In the genomic region with DNA sequence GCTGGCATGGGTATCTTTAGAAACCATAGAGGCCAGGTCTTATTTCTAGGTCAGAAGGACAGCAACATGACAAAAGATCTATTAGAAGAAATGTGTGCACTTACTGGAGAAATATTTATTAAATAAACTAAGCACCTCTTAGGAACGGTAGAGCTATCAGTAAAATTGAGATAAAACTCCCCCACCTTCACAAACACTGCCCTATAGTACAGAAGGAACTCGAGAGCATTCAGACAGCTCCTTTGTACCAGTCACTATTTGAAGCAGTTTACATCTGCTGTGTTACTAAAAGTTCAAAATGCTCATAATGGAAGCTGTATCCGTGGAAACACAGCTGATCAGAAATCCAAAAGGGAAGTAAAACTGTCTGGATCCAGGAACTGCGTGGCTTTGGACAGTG, we compare ENCODE assay signal across 24 mouse cellular contexts. TPM values are rescaled to one million over a fixed set of nuclear protein-coding genes. Genes with fewer than 3 reads are reported as not detected.
DNase-seq lines count a peak whose midpoint lies in the region; ATAC-seq and TF ChIP-seq lines count a peak whose summit lies in the region.
"Had no signal": no experiment of that assay in that cellular context is flagged by ENCODE, and none has a peak within 500 bp of the region (broad histone marks: within the 10 kb centered on the region; RNA-seq: fewer than 3 reads in every experiment).

No protein-coding gene starts in this region.

- H3K27me3 ChIP-seq in heart, embryonic 16.5 days (ENCODE audit: control insufficient read depth, insufficient read depth, low read length) = no peaks in the 10 kb centered on the region
- no peaks in the 10 kb centered on the region for H3K27me3 ChIP-seq in midbrain, embryonic 10.5 days (ENCODE audit: low read depth, poor library complexity, severe bottlenecking)
- H3K27me3 ChIP-seq in midbrain, postnatal 0 days (ENCODE audit: insufficient read depth, low read length) = no peaks in the 10 kb centered on the region
- H3K27me3 ChIP-seq in stomach, embryonic 16.5 days (ENCODE audit: control insufficient read depth, insufficient read depth, low read length) = no peaks in the 10 kb centered on the region
- H3K27me3 ChIP-seq: forebrain, embryonic 12.5 days; limb, embryonic 13.5 days; liver, embryonic 13.5 days had no signal

- no peaks in the 10 kb centered on the region for H3K9me3 ChIP-seq in heart, embryonic 16.5 days (replicated peaks; ENCODE audit: control insufficient read depth, low read length)
- no peaks in the 10 kb centered on the region for H3K9me3 ChIP-seq in midbrain, embryonic 10.5 days (replicated peaks)
- H3K9me3 ChIP-seq in midbrain, postnatal 0 days (ENCODE audit: low read length) = no peaks in the 10 kb centered on the region
- H3K9me3 ChIP-seq in stomach, embryonic 16.5 days (replicated peaks; ENCODE audit: control insufficient read depth, low read length) = no peaks in the 10 kb centered on the region
- H3K9me3 ChIP-seq: forebrain, embryonic 12.5 days; hindbrain, embryonic 10.5 days; limb, embryonic 13.5 days; liver, embryonic 13.5 days had no signal

- TF ChIP-seq CTCF in gastrocnemius, adult 2 months (IDR thresholded peaks at IDR 0.05) = no peak
- no peak for TF ChIP-seq CTCF in midbrain, postnatal 0 days (IDR thresholded peaks at IDR 0.05)

- ATAC-seq in heart, embryonic 16.5 days (replicated peaks; ENCODE audit: extremely low read depth, insufficient read depth, low FRiP score) = no peak
- no peak for ATAC-seq in midbrain, postnatal 0 days (ENCODE audit: low FRiP score)
- peak; percentile 33; the same call in 1 of the 2 replicates for ATAC-seq in stomach, embryonic 16.5 days (ENCODE audit: insufficient read depth, low FRiP score)
- ATAC-seq: hindbrain, postnatal 0 days had no signal

- H3K27ac ChIP-seq in gastrocnemius, adult 2 months = peak overlapping the region; percentile 29
- peak overlapping the region; percentile 69 for H3K27ac ChIP-seq in heart, embryonic 16.5 days (ENCODE audit: low read length)
- 0 out of 2 replicates have a peak overlapping the region, but pooled peaks have one; percentile 4 for H3K27ac ChIP-seq in midbrain, embryonic 10.5 days (replicated peaks)
- H3K27ac ChIP-seq in midbrain, postnatal 0 days (ENCODE audit: low read depth, low read length) = no peak overlapping the region
- peak overlapping the region; percentile 55; the same call in 1 of the 2 replicates for H3K27ac ChIP-seq in stomach, embryonic 16.5 days (ENCODE audit: low read length)
- H3K27ac ChIP-seq: forebrain, embryonic 12.5 days; hindbrain, postnatal 0 days; limb, embryonic 13.5 days; liver, embryonic 13.5 days had no signal

- peak overlapping the region; percentile 54 for H3K4me3 ChIP-seq in gastrocnemius, adult 2 months
- H3K4me3 ChIP-seq in heart, embryonic 16.5 days (ENCODE audit: low read length) = no peak overlapping the region
- no peak overlapping the region for H3K4me3 ChIP-seq in midbrain, embryonic 10.5 days
- H3K4me3 ChIP-seq in midbrain, postnatal 0 days (ENCODE audit: low read depth, low read length) = no peak overlapping the region
- H3K4me3 ChIP-seq in stomach, embryonic 16.5 days (replicated peaks; ENCODE audit: low read length) = no peak overlapping the region
- H3K4me3 ChIP-seq: forebrain, embryonic 12.5 days; hindbrain, embryonic 10.5 days; limb, embryonic 13.5 days; liver, embryonic 13.5 days had no signal

- no peak overlapping the region for H3K9ac ChIP-seq in heart, embryonic 16.5 days (ENCODE audit: low read length)
- no peak overlapping the region for H3K9ac ChIP-seq in midbrain, postnatal 0 days (replicated peaks; ENCODE audit: low read length, poor library complexity, severe bottlenecking)
- no peak overlapping the region for H3K9ac ChIP-seq in stomach, embryonic 16.5 days (ENCODE audit: low read length)
- H3K9ac ChIP-seq: forebrain, embryonic 12.5 days; limb, embryonic 13.5 days; liver, embryonic 13.5 days had no signal

- no peak for DNase-seq in gastrocnemius, adult 2 months
- DNase-seq in gastrocnemius, adult 18-20 months (ENCODE audit: low spot score) = no peak
- DNase-seq in heart, postnatal 4 days = no peak
- DNase-seq in midbrain, embryonic 10.5 days (ENCODE audit: low spot score) = no peak
- DNase-seq in midbrain, postnatal 0 days (ENCODE audit: low spot score) = no peak
- no peak for DNase-seq in embryo, embryonic 9.5 days (ENCODE audit: extremely low spot score)
- DNase-seq: adrenal gland, postnatal 36 days; cerebellum, adult 11-12 months; cerebellum, postnatal 25 days; embryo, embryonic 11 days; gastrocnemius, postnatal 36 days; kidney, adult 18-20 months; layer of hippocampus, postnatal 36 days; liver, embryonic 13.5 days; lung, postnatal 14 days; retina, postnatal 1 day; right cerebral cortex, postnatal 4 days; thymus, postnatal 36 days had no signal

- 37% methylated on average over 4 of the region's 4 CpGs for WGBS in heart, embryonic 16.5 days
- WGBS in midbrain, embryonic 10.5 days = 78% methylated on average over 4 of the region's 4 CpGs
- 42% methylated on average over 4 of the region's 4 CpGs for WGBS in midbrain, postnatal 0 days
- WGBS in stomach, embryonic 16.5 days = 23% methylated on average over 4 of the region's 4 CpGs

- no peaks in the 10 kb centered on the region for H3K36me3 ChIP-seq in heart, embryonic 16.5 days (ENCODE audit: control insufficient read depth, insufficient read depth)
- H3K36me3 ChIP-seq in midbrain, embryonic 10.5 days = no peaks in the 10 kb centered on the region
- no peaks in the 10 kb centered on the region for H3K36me3 ChIP-seq in midbrain, postnatal 0 days (ENCODE audit: insufficient read depth, low read length)
- H3K36me3 ChIP-seq in stomach, embryonic 16.5 days (ENCODE audit: control insufficient read depth, insufficient read depth, low read length) = no peaks in the 10 kb centered on the region
- H3K36me3 ChIP-seq: forebrain, embryonic 12.5 days; hindbrain, embryonic 10.5 days; limb, embryonic 13.5 days; liver, embryonic 13.5 days had no signal

- peak overlapping the region; percentile 55 for H3K4me2 ChIP-seq in heart, embryonic 16.5 days (ENCODE audit: low read depth, low read length)
- H3K4me2 ChIP-seq in midbrain, postnatal 0 days (ENCODE audit: low read depth, low read length, poor library complexity, severe bottlenecking) = no peak overlapping the region
- H3K4me2 ChIP-seq in stomach, embryonic 16.5 days (ENCODE audit: low read depth, low read length) = peak overlapping the region; percentile 7; the same call in 1 of the 2 replicates
- H3K4me2 ChIP-seq: forebrain, embryonic 12.5 days; limb, embryonic 13.5 days; liver, embryonic 13.5 days had no signal

- intact Hi-C loops in gastrocnemius, adult 2 months (cut with DNase I) = no loop called here

- peaks cover 19% of the 10 kb centered on the region for H3K4me1 ChIP-seq in heart, embryonic 16.5 days (ENCODE audit: control insufficient read depth, insufficient read depth, low read length)
- peaks cover 12% of the 10 kb centered on the region for H3K4me1 ChIP-seq in midbrain, embryonic 10.5 days
- peaks cover 4% of the 10 kb centered on the region; the same call in 1 of the 2 replicates for H3K4me1 ChIP-seq in midbrain, postnatal 0 days (ENCODE audit: insufficient read depth, low read length)
- peaks cover 12% of the 10 kb centered on the region; the same call in 1 of the 2 replicates for H3K4me1 ChIP-seq in stomach, embryonic 16.5 days (ENCODE audit: control insufficient read depth, insufficient read depth, low read length)
- H3K4me1 ChIP-seq: limb, embryonic 13.5 days; liver, embryonic 13.5 days had no signal

RNA-seq across cellular contexts. Expression of a gene that starts 26.5 kb away (rescaled TPM):
- total RNA-seq in gastrocnemius, adult 2 months (2021) = 1 to 10 TPM in 1 of 2 experiments, under 1 TPM in 1; 0.94 to 3.9 TPM
- 1 to 10 TPM in 1 of 2 experiments, under 1 TPM in 1; 0.66 to 1.3 TPM for total RNA-seq in gastrocnemius, adult 18-20 months (2021)
- 2.4 and 3.2 TPM in 2 replicates for polyA plus RNA-seq in heart, embryonic 16.5 days (2015; fragmentation: Nextera tagmentation; extraction: Ambion mirVana)
- total RNA-seq in heart, postnatal 4 days (2021) = 10 to 100 TPM; 20.2 to 20.7 TPM
- polyA plus RNA-seq in midbrain, embryonic 10.5 days (2016; fragmentation: Nextera tagmentation; extraction: Ambion mirVana) = 3.3 and 4.4 TPM in 2 replicates
- total RNA-seq in midbrain, postnatal 0 days (2014; rRNA removed) = 8.8 and 10.0 TPM in 2 replicates
- 1.0 and 1.5 TPM in 2 replicates for polyA plus RNA-seq in midbrain, postnatal 0 days (2015; fragmentation: Nextera tagmentation; extraction: Ambion mirVana)
- 16.4 TPM in 2 replicates for polyA plus RNA-seq in stomach, embryonic 16.5 days (2015; fragmentation: Nextera tagmentation; extraction: Ambion mirVana)
